Mouse (Mus musculus) heart, postnatal 4 days (tissue): ENCODE data around the gene Serpinb6c. TPM values are rescaled to one million over a fixed set of nuclear protein-coding genes. Genes with fewer than 3 reads are reported as not detected.
"Not testable (repeated sequence)": the region's sequence is repeated elsewhere in the genome, so short reads cannot be mapped to it uniquely, and the experiment has no call there.

Experiments used
- DNase-seq: peaks from one replicate; pipeline ENCODE4 v3.0.0; 2021
- total RNA-seq, 2 experiments: library from RNA; stranded (reverse); gene quantifications; 2 replicates each; pipeline ENCODE4 v1.2.3; 2021

Serpinb6c gene
- under 1 TPM; 0.20 to 0.29 TPM for total RNA-seq

GRCm38 (mm10) chr13:33905176-33905954 lies at the start of gene Serpinb6c:
TSS of gene Serpinb6c (minus strand) at chr13:33905708.
- no peak for DNase-seq

- DNase-seq = no peak
Observed at GRCm38 (mm10) chr13:33952947-33953346, 47.4 kb upstream of the Serpinb6c start.

- DNase-seq = no peak
Observed at GRCm38 (mm10) chr13:33952075-33952449, 46.6 kb upstream of the Serpinb6c start.

DNA sequence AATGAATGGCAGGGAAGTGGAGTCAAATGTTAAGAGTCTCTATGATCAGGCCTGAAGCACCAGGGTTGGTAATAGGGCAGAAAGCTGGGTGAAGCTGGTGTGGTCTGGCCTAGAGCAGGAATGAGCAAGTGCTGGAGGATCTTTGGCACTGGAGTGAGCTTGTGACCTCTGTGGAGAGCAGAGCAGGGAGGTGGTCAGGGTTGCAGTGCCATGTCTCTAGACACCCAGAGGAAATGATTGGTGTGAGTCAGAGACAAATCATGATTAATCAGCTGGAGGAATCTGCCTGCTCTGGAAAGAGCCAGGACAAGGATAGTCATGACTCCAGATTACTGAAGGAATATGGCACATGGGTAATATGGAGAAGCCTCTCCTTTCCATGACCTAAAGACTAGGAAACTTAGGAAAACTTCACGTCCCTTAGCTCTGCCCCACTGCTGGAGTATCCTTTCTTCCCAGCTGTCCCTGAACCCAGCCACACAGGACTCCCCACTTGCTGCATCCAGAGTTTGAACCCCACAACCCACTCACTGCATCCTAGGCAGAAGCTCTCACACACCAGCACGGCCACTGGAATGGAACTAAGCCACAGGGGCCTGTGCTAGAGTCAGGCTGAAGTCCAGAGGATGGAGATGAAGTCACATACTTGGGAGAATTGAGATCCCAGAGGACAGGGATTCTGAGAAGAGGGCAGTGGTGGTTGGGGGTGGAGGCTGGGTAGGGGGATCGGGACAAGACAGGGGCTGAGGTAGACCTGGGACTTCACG lies 46.0 kb upstream of the Serpinb6c start:
- no peak for DNase-seq

DNA sequence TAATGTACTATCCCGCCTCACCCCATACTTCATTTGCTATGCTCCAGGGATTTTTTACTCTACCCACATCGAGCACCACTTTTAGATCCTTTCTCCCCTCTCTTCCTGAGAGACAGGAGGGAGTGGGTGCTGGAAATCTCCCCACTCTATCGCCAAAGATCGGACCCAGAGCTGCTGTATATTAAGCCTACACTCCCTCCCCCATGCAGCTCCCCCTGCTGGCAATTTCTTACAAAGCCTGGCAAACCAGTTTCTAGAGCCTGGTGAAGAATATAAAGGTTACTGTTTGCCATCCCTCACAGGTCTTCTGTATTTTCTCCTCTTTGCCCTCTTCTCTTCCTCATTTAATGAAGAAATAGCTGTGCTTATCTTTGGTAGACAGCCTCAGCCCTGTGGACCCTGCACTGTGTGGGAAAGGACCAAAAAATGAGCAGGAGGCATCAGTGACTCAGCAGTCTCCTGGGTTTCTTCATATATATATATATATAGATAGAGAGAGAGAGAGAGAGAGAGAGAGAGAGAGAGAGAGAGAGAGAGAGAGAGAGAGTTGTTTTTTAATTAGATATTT lies 36.8 kb upstream of the Serpinb6c start:
- DNase-seq = peak; percentile 48

GRCm38 (mm10) chr13:33941288-33941808 lies 35.8 kb upstream of the Serpinb6c start:
- no peak for DNase-seq

- DNase-seq = not testable (repeated sequence)
Observed at GRCm38 (mm10) chr13:33937587-33937986, 32.1 kb upstream of the Serpinb6c start.

DNA sequence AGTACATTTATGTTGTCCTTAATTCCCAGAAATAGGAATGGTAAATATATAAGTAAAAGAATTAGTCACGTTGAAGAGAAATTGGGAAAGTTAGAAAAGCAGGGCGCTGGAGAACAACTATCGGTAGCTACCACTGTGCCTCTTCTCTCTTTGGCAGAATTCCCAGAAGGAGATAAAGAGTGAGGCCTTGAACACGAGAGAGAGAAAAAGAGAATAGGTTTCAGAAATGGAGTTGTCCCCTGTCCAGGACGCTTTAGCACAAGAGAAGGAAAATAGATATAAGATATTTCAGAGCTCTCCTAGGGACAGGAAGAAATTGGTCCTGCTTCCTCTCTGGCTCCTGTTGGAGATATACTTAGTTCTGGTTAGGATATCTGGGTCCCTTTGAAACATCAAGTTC lies 31.6 kb upstream of the Serpinb6c start:
- no peak for DNase-seq

- peak; percentile 69 for DNase-seq
Observed at GRCm38 (mm10) chr13:33935465-33936181, 30.1 kb upstream of the Serpinb6c start.

- DNase-seq = peak; percentile 5
Observed at GRCm38 (mm10) chr13:33934743-33935142, 29.2 kb upstream of the Serpinb6c start.

DNA sequence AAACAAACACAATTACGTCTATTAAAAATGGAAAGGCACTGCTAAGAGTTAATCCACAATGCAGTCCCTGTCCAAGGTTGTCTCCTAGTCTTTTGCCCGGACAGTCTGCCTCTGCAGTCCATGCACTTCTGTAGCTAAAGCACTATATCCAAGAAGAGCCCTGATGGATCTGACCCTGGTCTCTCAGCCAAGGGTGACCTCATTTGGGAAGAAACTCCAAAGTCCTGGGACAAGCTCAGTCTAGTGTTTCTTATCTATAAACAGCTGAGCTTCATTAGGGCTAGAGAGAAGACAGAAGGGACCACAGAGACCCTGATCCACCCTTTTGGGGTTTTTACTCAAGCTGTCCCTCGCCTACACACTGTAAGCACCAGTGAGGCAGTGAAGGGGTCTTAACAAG lies 25.4 kb upstream of the Serpinb6c start:
- peak; percentile 63 for DNase-seq

- no peak for DNase-seq
Observed at GRCm38 (mm10) chr13:33930281-33930680, 24.8 kb upstream of the Serpinb6c start.

- no peak for DNase-seq
Observed at GRCm38 (mm10) chr13:33921699-33922098, 16.2 kb upstream of the Serpinb6c start.

GRCm38 (mm10) chr13:33921041-33921440 lies 15.5 kb upstream of the Serpinb6c start:
- no peak for DNase-seq

DNA sequence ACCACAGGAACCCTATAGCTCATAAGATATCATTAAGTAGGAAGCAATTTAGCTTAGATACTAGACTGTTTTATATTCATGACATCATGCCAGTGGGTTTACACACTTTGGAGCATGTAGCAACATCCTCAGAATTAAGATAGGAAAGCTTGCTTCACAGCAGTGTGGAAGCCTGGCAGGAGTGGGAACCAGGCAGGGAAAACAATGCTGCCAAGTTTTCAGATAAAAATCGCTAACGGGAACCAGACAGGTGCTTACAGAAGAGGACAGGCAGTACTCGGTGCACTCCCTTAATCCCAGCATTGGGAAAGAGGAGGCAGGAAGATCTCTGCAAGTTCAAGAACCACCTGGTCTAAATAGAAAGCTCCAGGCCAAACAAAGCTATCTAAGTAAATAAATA lies 1.3 kb upstream of the Serpinb6c start:
- no peak for DNase-seq

DNA sequence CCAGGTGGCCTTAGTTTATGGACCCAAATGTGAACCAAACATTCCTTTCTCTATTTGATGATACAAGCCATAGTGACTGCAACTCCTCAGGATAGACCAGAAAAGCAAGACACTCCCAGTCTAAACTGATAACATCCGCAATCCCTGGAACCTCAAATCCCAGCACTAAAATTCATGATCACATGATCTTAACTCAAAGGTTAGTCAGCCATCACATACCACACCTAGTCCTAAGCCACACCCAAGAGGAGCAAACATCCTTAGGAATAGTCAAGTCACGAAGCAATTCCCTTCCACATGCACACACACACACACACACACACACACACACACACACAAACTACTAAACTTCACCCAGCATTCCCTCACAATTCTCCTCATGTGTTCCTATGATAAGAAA lies 2.2 kb downstream of the Serpinb6c start:
- no peak for DNase-seq

DNA sequence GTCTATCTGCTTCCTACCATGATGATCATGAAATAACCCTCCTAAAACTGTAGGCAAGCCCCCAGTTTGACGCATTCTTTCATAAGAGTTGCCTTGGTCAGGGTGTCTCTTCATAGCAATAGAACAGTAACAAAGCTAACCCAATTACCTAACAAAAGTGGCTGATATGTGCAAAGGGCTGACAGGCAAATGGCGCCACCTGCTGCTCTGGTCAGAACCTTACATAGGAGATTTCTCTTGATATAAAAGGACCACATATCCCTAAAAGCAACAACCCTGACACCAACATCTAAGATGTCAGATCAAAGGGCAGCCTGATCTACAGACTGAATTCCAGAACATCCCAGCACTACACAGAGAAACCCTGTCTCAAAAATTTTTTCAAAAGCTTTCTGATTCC lies 11.3 kb downstream of the Serpinb6c start:
- DNase-seq = peak; percentile 28

GRCm38 (mm10) chr13:33843308-33843707 lies 62.2 kb downstream of the Serpinb6c start, which contains the start of gene Serpinb6e:
TSS of gene Serpinb6e (minus strand) at chr13:33843408.
- no peak for DNase-seq

GRCm38 (mm10) chr13:33830751-33831150 lies 74.8 kb downstream of the Serpinb6c start:
- DNase-seq = no peak
